Mouse (Mus musculus) urinary bladder, adult 18-20 months (tissue): ENCODE measurements around the gene Map2k2.
"Not testable (repeated sequence)": the region's sequence is repeated elsewhere in the genome, so short reads cannot be mapped to it uniquely, and the experiment has no call there.

ENCODE experiments used
- DNase-seq, 2 experiments: peaks; one replicate each; pipeline ENCODE4 v3.0.0; 2022; ENCODE audit warnings: low spot score in 2 of 2, mixed read lengths in 2 of 2

Gene Map2k2

DNA sequence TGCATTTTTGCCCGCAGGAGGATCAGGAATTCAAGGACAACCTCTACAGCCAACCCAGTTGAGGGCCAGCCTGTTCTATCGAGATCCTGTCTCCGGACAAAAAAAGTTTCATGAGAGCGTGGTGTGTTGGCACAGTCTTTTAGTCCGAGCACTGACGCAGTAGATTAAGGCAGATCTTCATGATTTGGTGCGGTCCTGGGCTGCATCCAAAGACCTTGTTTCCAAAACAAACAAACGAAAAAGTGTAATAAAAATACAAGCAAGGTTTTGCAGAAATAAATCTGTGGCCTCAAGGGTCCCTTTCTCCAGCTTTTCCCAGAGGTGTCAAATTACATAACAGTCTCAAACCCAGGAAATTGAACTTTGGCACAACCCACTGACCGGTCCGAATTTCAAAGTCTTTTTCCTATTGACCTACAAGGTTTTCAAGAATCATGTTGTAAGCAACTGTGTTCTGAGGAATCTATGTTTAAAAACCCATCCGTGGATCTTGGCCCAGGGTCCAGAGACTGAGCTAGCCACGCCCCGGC is 70.3 kb downstream of the Map2k2 start:
- DNase-seq: no peak

DNA sequence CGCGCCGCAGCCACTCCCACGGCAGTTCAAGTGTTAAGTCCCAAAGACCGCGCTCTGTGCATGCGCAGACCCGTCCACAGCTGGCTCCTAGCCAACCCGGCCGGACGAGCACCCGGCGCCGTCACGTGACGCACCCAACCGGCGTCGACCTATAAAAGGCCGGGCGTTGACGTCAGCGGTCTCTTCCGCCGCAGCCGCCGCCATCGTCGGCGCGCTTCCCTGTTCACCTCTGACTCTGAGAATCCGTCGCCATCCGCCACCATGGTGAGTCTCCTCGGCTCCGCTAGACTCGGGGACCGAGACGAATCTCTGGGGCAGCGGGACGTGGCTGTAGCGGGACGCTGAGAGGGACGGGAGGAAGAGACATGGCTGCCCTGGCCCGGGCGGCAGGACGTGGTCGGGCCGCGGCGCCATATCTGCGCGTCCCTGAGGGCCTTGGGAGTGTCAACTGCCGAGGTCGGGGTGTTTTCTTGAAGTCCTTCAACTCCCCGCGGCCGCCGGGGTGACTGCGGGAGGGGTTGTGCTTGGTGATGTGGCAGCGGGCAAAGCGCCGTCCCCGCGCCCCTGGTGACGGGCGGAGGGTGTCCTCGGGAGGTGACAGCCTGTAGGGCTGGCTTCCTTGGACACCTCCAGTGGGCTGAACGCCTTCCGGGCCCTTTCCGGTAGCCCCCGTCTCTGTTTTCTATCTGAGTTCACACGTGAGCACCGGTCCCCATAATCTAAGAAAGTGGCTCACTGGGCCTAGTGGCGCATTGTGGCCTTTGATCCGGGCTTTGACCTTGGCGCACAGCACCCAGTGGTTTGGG is 71.0 kb downstream of the Map2k2 start, which contains the start of gene Eef2:
TSS of gene Eef2 (plus strand) at position 166 of the 806 bp plus-strand sequence.
- DNase-seq: peak; percentile 97 to 98

DNA sequence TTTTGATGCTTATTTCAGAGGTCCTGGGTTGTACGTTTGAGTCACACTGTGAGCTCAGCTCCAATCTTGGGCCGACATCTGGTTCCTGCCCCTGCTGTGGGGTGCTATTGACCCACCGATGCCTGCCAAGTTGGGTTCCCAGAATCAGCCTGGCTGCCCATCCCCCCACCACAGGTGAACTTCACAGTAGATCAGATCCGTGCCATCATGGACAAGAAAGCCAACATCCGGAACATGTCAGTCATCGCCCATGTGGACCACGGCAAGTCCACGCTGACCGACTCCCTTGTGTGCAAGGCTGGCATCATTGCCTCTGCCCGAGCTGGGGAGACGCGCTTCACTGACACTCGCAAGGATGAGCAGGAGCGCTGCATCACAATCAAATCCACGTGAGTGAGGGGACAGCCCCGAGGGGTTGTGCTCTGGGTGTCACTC is 71.8 kb downstream of the Map2k2 start:
- DNase-seq: no peak

DNA sequence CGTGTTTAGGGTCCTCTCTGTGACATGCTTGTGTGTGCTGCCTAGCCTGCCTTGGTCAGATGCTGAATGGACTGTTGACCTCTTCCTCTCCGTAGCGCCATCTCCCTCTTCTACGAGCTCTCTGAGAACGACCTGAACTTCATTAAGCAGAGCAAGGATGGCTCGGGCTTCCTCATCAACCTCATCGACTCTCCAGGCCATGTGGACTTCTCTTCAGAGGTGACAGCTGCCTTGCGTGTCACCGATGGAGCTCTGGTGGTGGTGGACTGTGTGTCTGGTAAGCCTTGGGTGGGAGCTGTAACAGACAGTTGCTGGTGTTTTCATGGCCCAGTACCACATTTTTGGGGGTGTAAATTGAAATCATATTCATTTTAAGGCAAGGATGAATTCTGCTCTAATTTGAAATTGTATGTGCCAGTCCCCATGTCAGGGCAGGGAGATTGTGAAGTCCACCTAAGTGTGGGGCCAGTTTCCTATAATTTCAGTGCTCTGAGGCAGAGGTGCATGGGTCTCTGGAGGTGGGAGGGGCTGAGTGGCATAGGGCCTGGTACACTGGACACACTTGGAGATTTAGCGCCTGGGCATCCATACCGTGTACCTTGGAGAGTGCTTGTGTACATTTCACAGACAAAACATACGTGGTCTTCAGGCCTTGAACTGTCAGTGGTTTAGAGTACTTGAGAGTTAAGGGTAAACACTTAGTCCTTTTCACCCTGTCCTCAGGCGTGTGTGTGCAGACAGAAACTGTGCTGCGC is 72.4 kb downstream of the Map2k2 start:
- DNase-seq: no peak

DNA sequence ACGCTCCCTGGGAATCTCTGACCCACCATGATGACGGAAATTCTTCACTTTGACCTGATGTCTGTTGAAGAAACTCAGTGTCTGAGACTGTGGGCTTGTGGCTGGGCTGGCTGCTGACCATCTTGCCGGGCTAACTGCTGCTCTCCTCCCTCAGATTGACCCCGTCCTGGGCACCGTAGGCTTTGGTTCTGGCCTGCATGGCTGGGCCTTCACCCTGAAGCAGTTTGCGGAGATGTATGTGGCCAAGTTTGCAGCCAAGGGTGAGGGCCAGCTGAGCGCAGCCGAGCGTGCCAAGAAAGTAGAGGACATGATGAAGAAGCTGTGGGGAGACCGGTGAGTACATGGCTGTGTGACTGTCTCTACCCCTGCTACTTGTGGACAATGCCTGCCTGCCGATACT is 73.2 kb downstream of the Map2k2 start:
- DNase-seq: no peak

DNA sequence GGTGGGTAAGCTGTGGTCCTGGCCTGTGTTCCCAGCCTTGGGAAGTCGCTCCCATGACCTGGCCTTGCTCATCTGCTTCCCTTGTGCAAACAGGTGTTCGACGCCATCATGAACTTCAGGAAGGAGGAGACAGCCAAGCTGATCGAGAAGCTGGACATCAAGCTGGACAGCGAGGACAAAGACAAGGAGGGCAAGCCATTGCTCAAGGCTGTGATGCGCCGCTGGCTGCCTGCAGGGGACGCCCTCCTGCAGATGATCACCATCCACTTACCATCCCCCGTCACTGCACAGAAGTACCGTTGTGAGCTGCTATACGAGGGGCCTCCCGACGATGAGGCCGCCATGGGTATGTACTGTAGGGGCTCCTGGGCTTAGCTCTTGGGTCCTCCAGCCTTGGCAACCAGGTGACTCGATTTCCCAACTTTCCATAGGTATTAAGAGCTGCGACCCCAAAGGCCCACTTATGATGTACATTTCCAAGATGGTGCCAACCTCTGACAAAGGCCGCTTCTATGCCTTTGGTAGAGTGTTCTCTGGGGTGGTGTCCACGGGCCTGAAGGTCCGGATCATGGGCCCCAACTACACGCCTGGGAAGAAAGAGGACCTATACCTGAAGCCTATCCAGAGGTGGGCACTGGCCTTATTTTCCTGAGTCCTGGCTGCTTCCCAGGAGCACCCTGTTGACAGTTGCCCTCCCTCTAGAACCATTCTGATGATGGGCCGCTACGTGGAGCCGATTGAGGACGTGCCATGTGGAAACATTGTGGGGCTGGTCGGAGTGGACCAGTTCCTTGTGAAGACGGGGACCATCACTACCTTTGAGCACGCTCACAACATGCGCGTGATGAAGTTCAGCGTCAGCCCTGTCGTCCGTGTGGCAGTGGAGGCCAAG is 74.0 kb downstream of the Map2k2 start:
- no peak for DNase-seq

DNA sequence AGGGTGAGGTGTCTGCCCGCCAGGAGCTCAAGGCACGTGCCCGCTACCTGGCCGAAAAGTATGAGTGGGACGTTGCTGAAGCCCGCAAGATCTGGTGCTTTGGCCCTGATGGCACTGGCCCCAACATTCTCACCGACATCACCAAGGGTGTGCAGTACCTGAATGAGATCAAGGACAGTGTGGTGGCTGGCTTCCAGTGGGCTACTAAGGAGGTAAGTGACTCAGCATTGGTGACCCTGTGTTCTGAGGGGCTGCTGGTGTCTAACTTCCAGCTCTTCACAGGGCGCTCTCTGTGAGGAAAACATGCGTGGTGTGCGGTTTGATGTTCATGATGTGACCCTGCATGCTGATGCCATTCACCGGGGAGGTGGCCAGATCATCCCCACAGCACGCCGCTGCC is 75.2 kb downstream of the Map2k2 start:
- no peak for DNase-seq

DNA sequence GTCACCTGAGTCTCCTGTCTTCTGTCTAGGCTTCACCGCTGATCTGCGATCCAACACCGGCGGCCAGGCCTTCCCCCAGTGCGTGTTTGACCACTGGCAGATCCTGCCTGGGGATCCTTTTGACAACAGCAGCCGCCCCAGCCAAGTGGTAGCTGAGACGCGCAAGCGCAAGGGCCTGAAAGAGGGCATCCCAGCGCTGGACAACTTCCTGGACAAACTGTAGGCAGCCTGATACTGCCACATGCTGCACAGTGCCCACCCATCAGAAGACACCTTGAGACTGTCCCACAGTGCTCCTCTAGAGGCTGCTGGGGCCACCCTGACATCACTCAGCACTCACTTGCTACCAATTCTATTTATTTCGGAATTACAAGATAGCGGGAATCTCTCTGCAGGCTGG is 76.1 kb downstream of the Map2k2 start:
- DNase-seq: not testable (repeated sequence)

DNA sequence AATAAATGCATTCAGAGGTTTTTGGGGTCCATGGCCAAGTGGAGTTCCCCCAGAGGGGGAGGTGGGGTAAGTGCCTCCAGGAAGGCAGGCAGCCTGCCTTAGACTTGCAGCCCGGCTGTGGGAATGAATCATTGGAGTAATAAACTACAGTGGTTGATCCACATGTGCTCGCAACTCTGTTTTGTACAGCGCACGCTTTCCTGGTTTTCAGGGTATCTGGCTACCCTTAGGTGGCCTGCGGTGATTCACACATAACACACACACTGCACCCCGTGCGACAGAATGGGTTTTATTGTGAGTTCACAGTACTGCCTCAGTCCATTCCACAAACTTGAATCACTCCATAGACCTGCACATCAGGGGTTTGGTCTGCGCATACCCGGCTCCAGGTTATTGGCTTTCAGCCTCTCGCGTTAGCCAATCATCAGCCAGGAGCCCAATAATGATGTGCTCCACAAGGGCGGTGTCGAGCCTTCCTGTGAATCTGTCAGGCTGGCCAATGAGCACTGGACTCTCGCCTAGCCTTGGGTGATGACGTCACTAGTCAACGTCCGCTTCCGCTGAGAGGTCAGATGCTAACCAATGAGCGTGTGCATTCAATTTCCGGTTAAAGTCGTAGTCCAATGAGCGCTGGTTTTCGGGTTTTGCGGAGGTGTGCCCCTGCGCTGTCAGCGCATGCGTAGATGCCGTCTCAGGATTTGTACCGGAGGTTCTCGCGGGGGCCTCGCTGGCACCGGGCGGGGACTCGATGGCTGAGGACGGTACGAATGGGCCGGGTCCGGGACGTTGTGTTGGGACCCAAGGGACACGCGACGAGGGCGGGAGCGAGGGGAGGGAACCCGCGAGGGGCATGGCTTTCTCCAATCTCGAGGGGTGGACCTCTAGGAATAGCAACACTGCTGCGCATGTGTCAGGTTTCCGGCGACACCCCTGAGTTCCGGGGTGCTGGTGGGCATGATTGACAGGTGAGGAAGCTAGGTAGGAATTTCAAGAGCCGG is 76.9 kb downstream of the Map2k2 start, which contains the start of gene Dapk3:
TSS of gene Dapk3 (plus strand) at position 670 of the 998 bp plus-strand sequence.
- peak; percentile 92 to 93 for DNase-seq
